Mouse (Mus musculus) lung, adult 2 months (tissue): ENCODE results near the gene Oaz3.

Source experiments
- CTCF ChIP-seq: fragments of 200-500 bp; IDR thresholded peaks from 2 replicates; pipeline ENCODE4 v1.5.1; 2011; ENCODE audit warnings: mild to moderate bottlenecking, low read length, control low read depth; ENCODE audit not compliant: insufficient read depth
- POLR2A ChIP-seq: fragments of 200-500 bp; IDR thresholded peaks from 2 replicates; pipeline ENCODE4 v1.6.1; 2011; ENCODE audit warnings: low read depth, mild to moderate bottlenecking, control low read depth, low read length, borderline replicate concordance; ENCODE audit errors: extremely low read depth

GRCm38 (mm10) chr3:94477981-94478422 lies 34.3 kb upstream of the Oaz3 start, which contains the start of gene Celf3:
- TF ChIP-seq CTCF (no peak), POLR2A (no peak)
